Mouse (Mus musculus) frontal cortex, adult 2 months (tissue): ENCODE results near the gene Ralgapa2. TPM values are rescaled to one million over a fixed set of nuclear protein-coding genes. Genes with fewer than 3 reads are reported as not detected.

ENCODE experiments used
- DNase-seq, 2 experiments: peaks; one replicate each; pipeline ENCODE4 v3.0.0; 2022; ENCODE audit warnings: low spot score in 1 of 2; ENCODE audit errors: extremely low spot score in 1 of 2
- polyA plus RNA-seq: library from polyadenylated mRNA; depleted of rRNA; stranded (reverse); fragments of >200 nt; gene quantifications from 2 replicates; pipeline ENCODE4 v1.2.3, GENCODE M21; 2012

The Ralgapa2 gene
- polyA plus RNA-seq, 1 experiment: 11.9 TPM

GRCm38 (mm10) chr2:146266539-146266938 lies 245.6 kb downstream of the Ralgapa2 start:
- no peak for DNase-seq

- DNase-seq: no peak
These were observed 247.1 kb downstream of the Ralgapa2 start for GRCm38 (mm10) chr2:146265045-146265444.

- no peak for DNase-seq
These were observed 249.2 kb downstream of the Ralgapa2 start for GRCm38 (mm10) chr2:146262966-146263365.

GRCm38 (mm10) chr2:146262215-146262614 lies 249.9 kb downstream of the Ralgapa2 start:
- no peak for DNase-seq

GRCm38 (mm10) chr2:146261146-146261545 lies 251.0 kb downstream of the Ralgapa2 start:
- DNase-seq: no peak

- no peak for DNase-seq
These were observed 252.2 kb downstream of the Ralgapa2 start for GRCm38 (mm10) chr2:146259787-146260560.

- peak; percentile 21 to 70 for DNase-seq
These were observed 253.2 kb downstream of the Ralgapa2 start for GRCm38 (mm10) chr2:146258736-146259469.

- no peak for DNase-seq
These were observed 254.5 kb downstream of the Ralgapa2 start for GRCm38 (mm10) chr2:146257609-146258008.

- DNase-seq: no peak
These were observed 255.1 kb downstream of the Ralgapa2 start for GRCm38 (mm10) chr2:146257037-146257436.

- DNase-seq: peak in 1 of 2 experiments; percentile 23
These were observed 255.7 kb downstream of the Ralgapa2 start for GRCm38 (mm10) chr2:146256321-146256875.

- DNase-seq: no peak
These were observed 256.5 kb downstream of the Ralgapa2 start for GRCm38 (mm10) chr2:146255636-146256035.

GRCm38 (mm10) chr2:146254387-146254786 lies 257.8 kb downstream of the Ralgapa2 start:
- no peak for DNase-seq

- no peak for DNase-seq
These were observed 261.8 kb downstream of the Ralgapa2 start for GRCm38 (mm10) chr2:146250236-146250904.

- DNase-seq: no peak
These were observed 263.1 kb downstream of the Ralgapa2 start for GRCm38 (mm10) chr2:146249033-146249432.

- DNase-seq: no peak
These were observed 264.6 kb downstream of the Ralgapa2 start for GRCm38 (mm10) chr2:146247576-146247975.

- peak in 1 of 2 experiments; percentile 31 for DNase-seq
These were observed 265.6 kb downstream of the Ralgapa2 start for GRCm38 (mm10) chr2:146246409-146247075.

GRCm38 (mm10) chr2:146245401-146245800 lies 266.7 kb downstream of the Ralgapa2 start:
- DNase-seq: no peak

GRCm38 (mm10) chr2:146244049-146244448 lies 268.1 kb downstream of the Ralgapa2 start:
- no peak for DNase-seq

- DNase-seq: no peak
These were observed 272.9 kb downstream of the Ralgapa2 start for GRCm38 (mm10) chr2:146239196-146239747.

GRCm38 (mm10) chr2:146231485-146231884 lies 280.7 kb downstream of the Ralgapa2 start:
- no peak for DNase-seq
